Mouse (Mus musculus) kidney, adult 10 weeks (tissue): ENCODE results near the gene Iba57. TPM values are rescaled to one million over a fixed set of nuclear protein-coding genes. Genes with fewer than 3 reads are reported as not detected.

ENCODE experiments used
- polyA plus RNA-seq: library from polyadenylated mRNA; stranded (reverse); fragments of 350-450 nt; fragmentation: Illumina TruSeq; extraction: RNeasy Lipid Tissue Mini Kit (QIAGEN cat#74804); gene quantifications from one replicate; pipeline ENCODE4 v1.2.3, GENCODE M21; 2014; ENCODE audit warnings: low read depth, low replicate concordance

Iba57 gene
- polyA plus RNA-seq: 0.97 TPM

DNA sequence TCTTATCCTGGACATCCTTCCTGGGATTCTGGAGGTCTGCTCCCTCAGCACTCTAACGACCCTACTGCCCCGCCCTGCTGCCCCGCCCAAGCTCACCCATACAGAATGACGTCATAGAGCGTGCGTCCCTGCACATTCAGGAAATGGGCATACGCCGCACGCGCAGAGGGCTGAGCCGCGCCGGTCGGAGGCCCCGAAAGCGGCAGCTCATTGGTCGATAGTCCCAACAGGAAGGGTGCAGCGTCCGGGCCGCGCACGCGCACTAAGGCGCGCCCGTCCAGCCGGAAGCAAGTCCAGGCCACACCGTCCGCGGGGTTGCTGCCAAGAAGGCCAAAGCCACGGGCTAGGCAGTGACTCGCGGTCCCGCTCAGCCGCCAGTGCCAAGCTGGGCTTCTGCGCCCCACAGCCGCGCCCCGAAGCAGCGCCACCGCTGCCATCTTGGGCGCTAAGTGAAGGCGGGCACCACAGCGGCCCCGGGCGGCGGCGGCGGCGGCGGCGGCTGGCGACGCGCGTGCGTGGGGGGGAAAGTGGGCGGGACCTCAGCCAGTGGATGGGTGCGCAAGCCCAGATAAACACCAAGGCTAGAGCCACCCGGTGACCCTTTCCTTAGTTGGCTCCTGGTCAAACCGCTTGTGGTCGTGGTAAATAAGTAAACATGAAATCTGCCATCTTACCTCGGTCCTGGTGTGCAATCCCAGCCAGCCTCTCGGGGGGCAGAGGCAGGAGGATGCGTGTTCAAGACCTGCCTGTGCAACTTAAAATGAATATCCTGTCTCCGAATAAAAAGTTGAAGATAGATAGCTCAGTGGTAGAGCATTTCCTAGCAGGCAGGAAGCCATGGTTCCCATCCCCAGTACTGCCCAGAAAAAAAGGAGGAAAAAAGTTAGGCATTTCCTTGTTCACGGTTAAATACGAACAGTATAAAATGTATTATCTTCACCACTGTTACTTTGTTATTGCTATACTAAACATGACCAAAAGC, at the start of gene Iba57:
Gene Iba57 (minus strand): TSS at position 485 of the 982 bp plus-strand sequence.

DNA sequence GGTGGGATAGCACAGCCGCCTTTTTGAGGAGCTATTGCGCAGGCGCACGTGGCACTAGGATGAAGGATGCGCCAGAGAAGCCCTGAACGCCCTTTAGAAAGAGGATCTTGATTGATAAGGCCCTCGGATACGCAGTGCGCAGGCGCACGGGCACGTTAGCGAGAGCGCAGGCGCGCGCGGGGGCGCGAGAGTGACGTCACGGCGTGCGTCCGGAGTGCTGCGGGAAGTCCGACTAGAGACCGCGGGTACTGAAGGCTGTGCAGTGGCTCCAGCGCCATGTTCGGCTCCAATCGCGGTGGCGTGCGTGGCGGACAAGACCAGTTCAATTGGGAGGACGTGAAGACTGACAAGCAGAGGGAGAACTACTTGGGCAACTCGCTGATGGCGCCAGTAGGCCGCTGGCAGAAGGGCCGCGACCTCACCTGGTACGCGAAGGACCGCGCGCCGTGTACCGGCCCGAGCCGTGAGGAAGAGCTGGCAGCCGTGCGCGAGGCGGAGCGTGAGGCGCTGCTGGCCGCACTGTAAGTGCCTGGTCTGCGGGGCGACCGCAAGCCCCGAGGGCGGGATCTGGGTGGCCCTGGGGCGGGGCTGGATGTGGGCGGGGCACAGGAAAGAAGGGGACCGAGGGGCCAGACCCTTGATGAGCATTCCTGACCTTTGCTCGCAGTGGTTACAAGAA, 44.8 kb upstream of the Iba57 start, which contains the start of gene 2310033P09Rik:
Gene 2310033P09Rik (plus strand): TSS at position 169 of the 679 bp plus-strand sequence.

DNA sequence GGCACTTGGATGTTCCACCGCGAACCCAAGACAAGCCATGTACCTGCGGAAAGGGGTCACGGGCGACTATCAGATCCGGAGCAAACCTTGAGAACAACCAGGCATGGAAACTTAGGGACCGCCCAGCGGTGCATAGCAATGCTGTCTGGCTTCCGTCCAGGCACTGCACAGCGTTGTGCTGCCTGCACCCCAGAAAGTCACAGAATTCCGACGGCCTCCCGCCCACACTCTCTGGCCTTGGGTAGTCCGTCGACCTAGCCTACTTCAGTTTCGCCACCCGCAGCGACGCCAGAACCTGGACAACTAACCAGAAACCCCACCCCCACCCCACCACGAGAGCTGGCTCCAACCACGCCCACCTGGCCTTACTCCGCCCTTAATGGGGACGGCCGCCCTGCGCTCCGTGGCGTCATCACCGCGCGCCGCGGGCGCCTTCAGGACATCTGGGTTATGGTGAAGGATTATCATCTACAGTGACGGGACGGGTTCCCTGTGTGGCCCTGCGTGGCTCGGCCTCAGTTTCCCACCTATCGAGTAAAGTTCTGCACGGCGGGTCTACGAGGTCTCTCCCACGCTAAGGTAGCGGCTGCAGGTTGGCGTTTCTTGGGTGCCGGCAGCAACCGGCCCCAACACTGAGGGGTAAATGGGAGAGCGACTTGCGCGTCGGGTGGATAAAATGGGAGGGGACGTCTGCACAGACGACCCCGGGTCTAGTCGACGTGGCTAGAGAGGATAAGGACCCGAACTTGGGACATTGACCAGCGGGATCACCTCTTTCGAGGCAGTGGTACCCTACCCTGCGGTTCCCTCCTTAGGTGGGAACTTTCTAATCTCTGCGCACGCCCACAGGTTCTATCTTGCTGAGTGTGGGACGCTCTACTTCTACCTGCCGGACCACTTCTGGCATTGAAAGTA, 38.8 kb upstream of the Iba57 start, which contains the start of gene Mrpl55:
Gene Mrpl55 (plus strand): TSS at position 406 of the 915 bp plus-strand sequence.

DNA sequence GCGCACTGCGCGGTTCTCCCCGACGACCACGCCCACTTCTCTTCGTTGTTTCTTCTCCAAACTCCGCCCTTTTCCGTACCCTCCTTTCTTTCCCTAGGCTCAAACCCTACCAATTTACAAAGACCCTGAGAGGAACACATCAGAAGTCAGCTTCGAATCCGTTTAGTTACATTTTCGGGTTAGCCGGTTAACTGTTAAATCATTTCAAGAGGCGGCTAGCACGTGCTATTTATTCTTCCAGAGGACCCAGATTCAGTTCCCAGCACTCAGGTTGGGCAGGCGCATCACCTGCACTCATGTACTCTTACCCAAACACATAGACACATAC, 28.5 kb upstream of the Iba57 start, which contains the start of gene Guk1:
Gene Guk1 (minus strand): TSS at position 154 of the 328 bp plus-strand sequence.

DNA sequence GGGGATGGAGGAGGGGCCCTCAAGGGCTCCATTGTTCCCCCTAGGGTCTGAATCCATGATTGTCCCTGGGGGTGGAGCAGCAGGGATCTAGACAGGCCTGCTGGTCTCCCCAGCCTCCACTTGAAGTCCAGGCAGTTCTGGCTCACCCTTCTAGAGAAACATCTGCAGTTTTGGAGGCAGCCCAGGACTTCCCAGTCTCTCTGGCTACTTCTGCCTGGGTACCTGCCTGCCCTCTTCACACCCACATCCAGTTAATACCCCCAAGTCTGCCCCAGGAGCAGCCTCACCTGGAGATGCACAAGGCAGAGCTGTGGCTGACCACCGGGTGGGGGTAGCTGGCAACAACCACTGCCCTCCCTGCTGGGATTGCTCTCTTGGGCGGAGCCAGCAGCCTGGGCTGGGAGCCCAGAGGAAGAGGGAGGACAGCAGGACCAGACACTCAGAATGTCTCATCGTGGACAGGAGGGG, 19.4 kb upstream of the Iba57 start, which contains the start of gene Gjc2:
Gene Gjc2 (minus strand): TSS at position 350 of the 468 bp plus-strand sequence.

DNA sequence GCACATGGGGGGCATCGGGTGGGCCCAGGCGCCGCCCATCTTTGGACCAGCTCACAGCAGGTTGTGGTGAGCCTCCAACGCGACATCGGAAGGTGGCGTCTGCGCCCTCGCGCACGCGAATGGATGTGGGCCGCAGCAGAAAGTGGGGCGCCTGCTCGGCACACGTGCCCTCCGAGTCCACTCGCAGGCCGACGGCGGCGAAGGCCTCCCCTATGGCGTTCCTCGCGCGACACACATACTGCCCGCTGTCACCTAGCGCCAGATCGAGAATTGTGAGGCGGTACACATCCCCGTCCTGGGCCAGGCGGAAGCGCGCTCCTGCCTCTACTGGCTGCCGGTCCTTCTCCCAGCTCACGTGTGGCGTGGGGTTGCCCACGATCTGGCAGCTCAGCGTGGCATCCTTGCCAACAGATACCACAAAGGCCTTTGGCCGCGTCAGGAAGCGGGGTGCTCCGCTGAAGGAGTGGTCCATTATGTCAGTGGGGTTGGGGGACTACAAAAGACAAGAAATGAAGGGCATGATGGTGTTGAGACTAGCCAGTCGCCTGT, 27.6 kb downstream of the Iba57 start, which contains the start of gene Obscn:
Gene Obscn (minus strand): TSS at position 499 of the 549 bp plus-strand sequence.

Other genes starting within 250 kb of the Iba57 start
- gene Btnl10, start 245.8 kb downstream of the Iba57 start, polyA plus RNA-seq: not detected
- 14.1 TPM for gene Rnf187, start 224.8 kb downstream of the Iba57 start, polyA plus RNA-seq
- gene Hist3h2ba, start 214.8 kb downstream of the Iba57 start, polyA plus RNA-seq: not detected
- gene Hist3h2a, start 209.1 kb downstream of the Iba57 start, polyA plus RNA-seq: 23.7 TPM
- gene Trim17, start 209.1 kb downstream of the Iba57 start, polyA plus RNA-seq: not detected
- gene Trim11, start 185.6 kb downstream of the Iba57 start, polyA plus RNA-seq: 0.44 TPM
- not detected for gene Obscn, start 27.3 kb downstream of the Iba57 start, polyA plus RNA-seq
- gene Gjc2, start 19.5 kb upstream of the Iba57 start, polyA plus RNA-seq: not detected
- gene Guk1, start 28.5 kb upstream of the Iba57 start, polyA plus RNA-seq: 5.9 TPM
- 15.6 TPM for gene Mrpl55, start 38.7 kb upstream of the Iba57 start, polyA plus RNA-seq
- gene 2310033P09Rik, start 44.6 kb upstream of the Iba57 start, polyA plus RNA-seq: 0.85 TPM
- gene Arf1, start 64.5 kb upstream of the Iba57 start, polyA plus RNA-seq: 190 TPM
- not detected for gene Wnt3a, start 127.0 kb upstream of the Iba57 start, polyA plus RNA-seq
- gene Wnt9a, start 143.2 kb upstream of the Iba57 start, polyA plus RNA-seq: 0.16 TPM
- gene Prss38, start 211.9 kb upstream of the Iba57 start, polyA plus RNA-seq: not detected